Comparison of ENCODE assay signal across 9 mouse cellular contexts in genomic region chr11:78952467-78952866, GRCm38 (mm10). TPM values are rescaled to one million over a fixed set of nuclear protein-coding genes. Genes with fewer than 3 reads are reported as not detected.
A peak's percentile ranks its signal among the peaks of the same experiment; 100 is the strongest.
DNase-seq lines count a peak whose midpoint lies in the region; ATAC-seq and TF ChIP-seq lines count a peak whose summit lies in the region.
"Had no signal": no experiment of that assay in that cellular context is flagged by ENCODE, and none has a peak within 500 bp of the region (broad histone marks: within the 10 kb centered on the region; RNA-seq: fewer than 3 reads in every experiment).

No protein-coding gene starts in this region.

- no peak for TF ChIP-seq EP300 in heart, postnatal 0 days (IDR thresholded peaks at IDR 0.05; ENCODE audit: low read depth)

- peaks cover 27% of the 10 kb centered on the region for H3K27me3 ChIP-seq in heart, postnatal 0 days (ENCODE audit: control insufficient read depth, insufficient read depth, low read length)
- 0 out of 2 replicates have a peak, but pooled peaks cover 15% of the 10 kb centered on the region for H3K27me3 ChIP-seq in embryonic facial prominence, embryonic 12.5 days
- peaks cover 8% of the 10 kb centered on the region; the same call in 1 of the 2 replicates for H3K27me3 ChIP-seq in intestine, postnatal 0 days (replicated peaks; ENCODE audit: control insufficient read depth, insufficient read depth, low read length)
- H3K27me3 ChIP-seq in neural tube, embryonic 11.5 days (ENCODE audit: control insufficient read depth, insufficient read depth, low read length), result no peaks in the 10 kb centered on the region

- WGBS in heart, postnatal 0 days, result 12% methylated on average over 17 of the region's 17 CpGs
- whole genome bisulfite sequencing in embryonic facial prominence, embryonic 12.5 days, result 7% methylated on average over 17 of the region's 17 CpGs
- WGBS in intestine, postnatal 0 days, result 10% methylated on average over 17 of the region's 17 CpGs
- 10% methylated on average over 17 of the region's 17 CpGs for WGBS in neural tube, embryonic 11.5 days

- H3K4me1 ChIP-seq in heart, postnatal 0 days (ENCODE audit: control insufficient read depth, insufficient read depth), result no peaks in the 10 kb centered on the region
- peaks cover 0 to 2% of the 10 kb centered on the region in 2 experiments; a peak in 1 of 4 replicates for H3K4me1 ChIP-seq in ES-E14 (ENCODE audit: control insufficient read depth in 2 of 2, insufficient read depth in 2 of 2, low read length in 2 of 2, poor library complexity in 1 of 2)
- H3K4me1 ChIP-seq in embryonic facial prominence, embryonic 12.5 days, result no peaks in the 10 kb centered on the region
- no peaks in the 10 kb centered on the region for H3K4me1 ChIP-seq in intestine, postnatal 0 days (replicated peaks; ENCODE audit: control insufficient read depth, insufficient read depth, low read length)
- H3K4me1 ChIP-seq in neural tube, embryonic 11.5 days (ENCODE audit: control insufficient read depth, insufficient read depth, low read length), result no peaks in the 10 kb centered on the region

- no peak for TF ChIP-seq CTCF in heart, postnatal 0 days (IDR thresholded peaks at IDR 0.05; ENCODE audit: low read depth)
- TF ChIP-seq CTCF in intestine, postnatal 0 days (IDR thresholded peaks at IDR 0.05; ENCODE audit: low read depth), result no peak

- no peaks in the 10 kb centered on the region for H3K36me3 ChIP-seq in heart, postnatal 0 days (replicated peaks; ENCODE audit: control insufficient read depth, insufficient read depth, low read length)
- H3K36me3 ChIP-seq in ES-E14 (ENCODE audit: control insufficient read depth, insufficient read depth, low read length, poor library complexity, severe bottlenecking), result no peaks in the 10 kb centered on the region
- H3K36me3 ChIP-seq in embryonic facial prominence, embryonic 12.5 days, result no peaks in the 10 kb centered on the region
- no peaks in the 10 kb centered on the region for H3K36me3 ChIP-seq in intestine, postnatal 0 days (ENCODE audit: control insufficient read depth, insufficient read depth)
- H3K36me3 ChIP-seq in neural tube, embryonic 11.5 days (ENCODE audit: control insufficient read depth, insufficient read depth, low read length), result no peaks in the 10 kb centered on the region
- H3K36me3 ChIP-seq: limb, embryonic 15.5 days had no signal

- no peaks in the 10 kb centered on the region for H3K9me3 ChIP-seq in heart, postnatal 0 days (replicated peaks; ENCODE audit: control insufficient read depth, low read length)
- no peaks in the 10 kb centered on the region for H3K9me3 ChIP-seq in ES-E14 (ENCODE audit: control insufficient read depth, insufficient read depth, low read depth, low read length)
- no peaks in the 10 kb centered on the region for H3K9me3 ChIP-seq in embryonic facial prominence, embryonic 12.5 days
- H3K9me3 ChIP-seq in intestine, postnatal 0 days (ENCODE audit: control insufficient read depth), result no peaks in the 10 kb centered on the region
- no peaks in the 10 kb centered on the region for H3K9me3 ChIP-seq in neural tube, embryonic 11.5 days (ENCODE audit: control insufficient read depth, low read length)
- H3K9me3 ChIP-seq: limb, embryonic 15.5 days had no signal

- H3K4me2 ChIP-seq in heart, postnatal 0 days (ENCODE audit: low read depth, low read length), result no peak overlapping the region
- H3K4me2 ChIP-seq in embryonic facial prominence, embryonic 12.5 days (replicated peaks), result peak overlapping the region; percentile 28; the same call in 1 of the 2 replicates
- H3K4me2 ChIP-seq in intestine, postnatal 0 days (replicated peaks; ENCODE audit: low read depth), result 0 out of 2 replicates have a peak overlapping the region, but pooled peaks have one; percentile 6
- no peak overlapping the region for H3K4me2 ChIP-seq in neural tube, embryonic 11.5 days (ENCODE audit: low read depth)
- H3K4me2 ChIP-seq: limb, embryonic 15.5 days had no signal

- no peak for ATAC-seq in heart, postnatal 0 days (ENCODE audit: insufficient read depth, low read depth)
- ATAC-seq in embryonic facial prominence, embryonic 12.5 days (ENCODE audit: insufficient number of reproducible peaks, insufficient read depth, low FRiP score, low TSS enrichment), result no peak
- no peak for ATAC-seq in intestine, postnatal 0 days
- no peak for ATAC-seq in neural tube, embryonic 11.5 days (ENCODE audit: insufficient read depth, low FRiP score, low TSS enrichment)

- no peak overlapping the region for H3K27ac ChIP-seq in heart, postnatal 0 days (ENCODE audit: low read depth)
- H3K27ac ChIP-seq in ES-E14 (ENCODE audit: insufficient read depth, low read depth, low read length, poor library complexity, severe bottlenecking), result no peak overlapping the region
- no peak overlapping the region for H3K27ac ChIP-seq in embryonic facial prominence, embryonic 12.5 days
- H3K27ac ChIP-seq in intestine, postnatal 0 days (ENCODE audit: low read depth, low read length), result no peak overlapping the region
- no peak overlapping the region for H3K27ac ChIP-seq in neural tube, embryonic 11.5 days (ENCODE audit: low read depth, low read length)
- H3K27ac ChIP-seq: limb, embryonic 15.5 days had no signal

- in situ Hi-C loops in ES-E14 (cut with MboI; ENCODE audit: low sequenced_read_pairs in 2 of 2, unreplicated experiment in 2 of 2), result no loop called here

- peak; percentile 23 for DNase-seq in heart, postnatal 0 days (ENCODE audit: low spot score)
- DNase-seq in heart, adult 8-10 months (ENCODE audit: low spot score), result no peak
- DNase-seq in ES-E14 (ENCODE audit: low read depth, low spot score), result peak; percentile 72
- peak; percentile 66 for DNase-seq in neural tube, embryonic 11.5 days (ENCODE audit: low spot score)
- no peak for DNase-seq in frontal cortex, postnatal 25 days (ENCODE audit: low spot score in 2 of 2)
- no peak for DNase-seq in layer of hippocampus, postnatal 36 days

- H3K9ac ChIP-seq in heart, postnatal 0 days (replicated peaks; ENCODE audit: low read depth, low read length), result no peak overlapping the region
- H3K9ac ChIP-seq in ES-E14 (ENCODE audit: insufficient read depth, low read depth, low read length, poor library complexity, severe bottlenecking), result no peak overlapping the region
- no peak overlapping the region for H3K9ac ChIP-seq in embryonic facial prominence, embryonic 12.5 days
- no peak overlapping the region for H3K9ac ChIP-seq in intestine, postnatal 0 days (ENCODE audit: low read depth, low read length)
- H3K9ac ChIP-seq in neural tube, embryonic 11.5 days (ENCODE audit: low read length), result no peak overlapping the region
- H3K9ac ChIP-seq: limb, embryonic 15.5 days had no signal

- no peak overlapping the region for H3K4me3 ChIP-seq in heart, postnatal 0 days (ENCODE audit: low read depth, low read length)
- H3K4me3 ChIP-seq in ES-E14 (ENCODE audit: insufficient read depth in 1 of 2, low read depth in 1 of 2, low read length in 2 of 2, poor library complexity in 1 of 2, severe bottlenecking in 1 of 2), result peak overlapping the region in 1 of 2 experiments; percentile 53; a peak in 2 of 4 replicates
- H3K4me3 ChIP-seq in embryonic facial prominence, embryonic 12.5 days, result no peak overlapping the region
- no peak overlapping the region for H3K4me3 ChIP-seq in intestine, postnatal 0 days (ENCODE audit: low read depth, low read length)
- H3K4me3 ChIP-seq in neural tube, embryonic 11.5 days (ENCODE audit: low read depth, low read length), result no peak overlapping the region
- H3K4me3 ChIP-seq: limb, embryonic 15.5 days had no signal

TF ChIP-seq in ES-E14, 5 proteins besides CTCF, POLR2A, EP300 and RAD21:
- TF ChIP-seq HCFC1 (IDR thresholded peaks at IDR 0.05; ENCODE audit: borderline replicate concordance, insufficient read depth, low read length), result no peak
- no peak for TF ChIP-seq ZC3H11A (IDR thresholded peaks at IDR 0.05; ENCODE audit: borderline replicate concordance, low read depth, low read length)

RNA-seq across cellular contexts. Expression of gene Nos2, which starts 31.9 kb away (rescaled TPM):
- 0.19 and 0.53 TPM in 2 replicates for total RNA-seq in heart, postnatal 0 days (2014; rRNA removed; ENCODE audit: low replicate concordance)
- 1.7 and 1.8 TPM in 2 replicates for polyA plus RNA-seq in heart, postnatal 0 days (2015; fragmentation: Nextera tagmentation; extraction: Ambion mirVana)
- 1 to 10 TPM; 4.1 to 6.9 (median 4.3) TPM for total RNA-seq in heart, adult 8-10 months (2022)
- total RNA-seq in ES-E14 (2012; rRNA removed), result 0.16 and 0.22 TPM in 2 replicates
- polyA plus RNA-seq in embryonic facial prominence, embryonic 12.5 days (2016; fragmentation: Nextera tagmentation; extraction: Ambion mirVana), result 1.1 and 1.4 TPM in 2 replicates
- 0.21 and 0.26 TPM in 2 replicates for polyA plus RNA-seq in intestine, postnatal 0 days (2015; fragmentation: Nextera tagmentation; extraction: Ambion mirVana)
- 1.4 and 1.6 TPM in 2 replicates for polyA plus RNA-seq in neural tube, embryonic 11.5 days (2014; fragmentation: Nextera tagmentation; extraction: Ambion mirVana)
- total RNA-seq in layer of hippocampus, postnatal 36 days (2021), result under 1 TPM; 0.37 to 0.51 TPM

RNA-seq across cellular contexts. Expression of gene Lgals9, which starts 32.3 kb away (rescaled TPM):
- total RNA-seq in heart, postnatal 0 days (2014; rRNA removed; ENCODE audit: low replicate concordance), result 125 and 155 TPM in 2 replicates
- 63.0 and 76.9 TPM in 2 replicates for polyA plus RNA-seq in heart, postnatal 0 days (2015; fragmentation: Nextera tagmentation; extraction: Ambion mirVana)
- total RNA-seq in heart, adult 8-10 months (2022), result 10 to 100 TPM; 15.9 to 19.3 (median 17.1) TPM
- total RNA-seq in ES-E14 (2012; rRNA removed), result 3.8 and 8.6 TPM in 2 replicates
- polyA plus RNA-seq in embryonic facial prominence, embryonic 12.5 days (2016; fragmentation: Nextera tagmentation; extraction: Ambion mirVana), result 7.9 and 9.0 TPM in 2 replicates
- polyA plus RNA-seq in intestine, postnatal 0 days (2015; fragmentation: Nextera tagmentation; extraction: Ambion mirVana), result 526 and 586 TPM in 2 replicates
- polyA plus RNA-seq in neural tube, embryonic 11.5 days (2014; fragmentation: Nextera tagmentation; extraction: Ambion mirVana), result 5.9 and 7.6 TPM in 2 replicates
- 1 to 10 TPM; 4.9 to 5.0 TPM for total RNA-seq in layer of hippocampus, postnatal 36 days (2021)

Comparison
In these comparisons a context has a peak if more than half of its experiments do, and no peak if none do; other contexts are left out.
1. DNase-seq: peak in heart, postnatal 0 days (single experiment), ES-E14 (single experiment) and neural tube, embryonic 11.5 days (single experiment); none in heart, adult 8-10 months (single experiment), frontal cortex, postnatal 25 days (0 of 2) and layer of hippocampus, postnatal 36 days (0 of 2).
2. H3K4me2 ChIP-seq: peak in embryonic facial prominence, embryonic 12.5 days (single experiment) and intestine, postnatal 0 days (single experiment); none in heart, postnatal 0 days (single experiment) and neural tube, embryonic 11.5 days (single experiment).